Mouse (Mus musculus) cerebellum, adult (tissue): Measurements from ENCODE around the gene Zbtb12.

Experiments
- ATAC-seq: cut with Nextera tagmentation; 2 replicates; pipeline ENCODE4 v1.9.2; 2017; ENCODE audit warnings: mild to moderate bottlenecking, moderate library complexity, mixed read lengths; ENCODE audit not compliant: insufficient number of reproducible peaks, low FRiP score, low TSS enrichment

Gene Zbtb12

GRCm38 (mm10) chr17:34862416-34863081 lies 16.7 kb upstream of the Zbtb12 start, which contains the start of gene Cfb:
Gene Cfb (minus strand): TSS chr17:34862518.
- no peak for ATAC-seq

- ATAC-seq, result no peak
These were observed 13.3 kb upstream of the Zbtb12 start for GRCm38 (mm10) chr17:34865981-34866380.

- ATAC-seq, result no peak
These were observed 5.0 kb upstream of the Zbtb12 start for GRCm38 (mm10) chr17:34874321-34874720.

DNA sequence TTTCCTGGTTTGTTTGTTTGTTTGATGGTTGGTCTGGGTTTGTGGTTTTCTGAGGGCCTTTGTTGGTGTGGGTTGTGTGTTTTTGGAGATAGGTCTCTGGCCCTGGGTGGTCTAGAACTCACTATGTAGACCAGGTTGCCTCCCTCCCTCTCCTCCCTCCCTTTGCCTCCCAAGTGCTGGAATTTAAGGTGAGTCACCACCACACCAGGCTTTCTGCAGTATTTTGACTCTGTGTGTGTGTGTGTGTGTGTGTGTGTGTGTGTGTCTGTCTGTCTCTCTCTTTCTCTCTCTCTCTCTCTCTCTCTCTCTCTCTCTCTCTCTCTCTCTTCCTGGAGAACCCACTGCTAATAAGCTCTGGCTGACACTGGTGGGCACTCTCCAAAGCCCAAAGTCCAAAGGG lies 1.9 kb downstream of the Zbtb12 start:
- ATAC-seq, result no peak

DNA sequence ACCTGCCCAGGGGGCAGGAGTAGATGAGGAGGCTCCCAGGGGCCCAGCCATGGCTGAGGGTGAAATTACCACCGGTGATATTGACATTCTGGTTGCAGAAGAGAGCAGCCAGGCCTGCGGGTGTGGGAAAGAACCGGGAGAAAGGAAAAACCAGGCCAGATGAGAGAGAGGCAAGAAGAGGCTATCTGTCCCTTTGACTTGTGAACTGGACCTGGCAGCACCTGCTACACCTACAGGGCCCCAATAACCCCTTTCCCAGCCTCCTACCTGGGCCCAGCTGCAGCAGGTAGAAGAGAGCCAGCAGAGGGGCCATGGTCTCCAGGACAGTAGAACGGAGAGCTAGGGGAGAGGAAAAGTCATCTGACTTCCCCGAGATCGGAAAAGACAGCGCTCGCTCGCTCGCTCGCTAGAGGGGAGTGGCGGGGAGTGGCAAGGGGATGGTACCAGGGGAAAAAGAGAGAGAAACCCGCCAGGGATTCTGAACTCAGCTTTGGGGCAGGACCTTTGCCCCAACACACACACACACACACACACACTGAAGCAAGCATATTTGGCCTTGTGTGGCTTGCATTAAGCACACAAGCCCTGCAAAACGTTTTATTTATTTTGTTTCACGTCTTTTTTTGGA lies 2.5 kb downstream of the Zbtb12 start, which contains the start of gene Gm20547:
Gene Gm20547 (minus strand): TSS at position 360 of the 628 bp plus-strand sequence.
- ATAC-seq, result no peak

GRCm38 (mm10) chr17:34883332-34883731 lies 4.0 kb downstream of the Zbtb12 start:
- ATAC-seq, result no peak

DNA sequence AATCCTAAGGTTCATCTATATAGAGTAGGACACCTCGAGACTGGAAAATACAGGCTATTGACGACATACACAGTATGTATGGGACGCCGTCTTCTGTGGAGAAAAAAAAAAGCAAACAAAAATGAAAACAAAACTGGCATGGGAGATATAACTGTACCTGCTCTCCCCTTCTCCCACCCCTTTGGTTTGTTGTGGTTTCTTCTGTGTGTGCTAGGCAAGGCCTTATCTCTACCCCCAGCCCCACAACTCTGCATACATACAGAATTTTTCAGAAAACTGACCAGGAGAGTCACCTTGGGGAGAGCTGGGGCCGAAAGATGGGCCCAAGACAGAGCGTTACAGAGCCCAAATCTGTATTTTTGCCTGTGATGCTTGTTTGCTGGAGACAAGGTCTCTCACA lies 5.4 kb downstream of the Zbtb12 start:
- ATAC-seq, result no peak

DNA sequence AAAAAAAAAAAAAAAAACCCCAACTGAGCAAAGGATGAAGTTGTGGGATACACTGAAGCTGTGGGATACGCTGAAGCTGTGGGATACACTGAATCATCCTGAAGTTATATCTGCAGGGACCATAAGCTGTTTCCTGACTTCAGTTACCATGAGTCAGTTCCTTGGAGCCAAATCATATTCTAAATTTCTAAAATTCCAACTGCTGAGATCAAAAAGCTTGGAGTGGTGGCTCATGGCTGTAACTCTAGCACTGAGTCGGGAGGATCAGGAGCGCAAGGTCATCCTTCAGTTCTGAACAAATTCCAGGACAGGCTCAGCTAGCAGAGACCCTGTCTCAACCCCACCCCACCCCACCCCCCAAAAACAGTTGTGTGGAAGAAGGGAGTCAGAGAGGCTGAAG lies 6.3 kb downstream of the Zbtb12 start:
- ATAC-seq, result no peak

GRCm38 (mm10) chr17:34887942-34888341 lies 8.7 kb downstream of the Zbtb12 start:
- ATAC-seq, result no peak

- ATAC-seq, result no peak
These were observed 10.9 kb downstream of the Zbtb12 start for GRCm38 (mm10) chr17:34890074-34890743.

GRCm38 (mm10) chr17:34891377-34891776 lies 12.1 kb downstream of the Zbtb12 start:
- no peak for ATAC-seq

- ATAC-seq, result 0 out of 2 replicates have a peak, but pooled peaks have one; percentile 2
These were observed 14.0 kb downstream of the Zbtb12 start for GRCm38 (mm10) chr17:34893072-34893824.

GRCm38 (mm10) chr17:34894074-34894597 lies 14.9 kb downstream of the Zbtb12 start:
- ATAC-seq, result peak; percentile 72

DNA sequence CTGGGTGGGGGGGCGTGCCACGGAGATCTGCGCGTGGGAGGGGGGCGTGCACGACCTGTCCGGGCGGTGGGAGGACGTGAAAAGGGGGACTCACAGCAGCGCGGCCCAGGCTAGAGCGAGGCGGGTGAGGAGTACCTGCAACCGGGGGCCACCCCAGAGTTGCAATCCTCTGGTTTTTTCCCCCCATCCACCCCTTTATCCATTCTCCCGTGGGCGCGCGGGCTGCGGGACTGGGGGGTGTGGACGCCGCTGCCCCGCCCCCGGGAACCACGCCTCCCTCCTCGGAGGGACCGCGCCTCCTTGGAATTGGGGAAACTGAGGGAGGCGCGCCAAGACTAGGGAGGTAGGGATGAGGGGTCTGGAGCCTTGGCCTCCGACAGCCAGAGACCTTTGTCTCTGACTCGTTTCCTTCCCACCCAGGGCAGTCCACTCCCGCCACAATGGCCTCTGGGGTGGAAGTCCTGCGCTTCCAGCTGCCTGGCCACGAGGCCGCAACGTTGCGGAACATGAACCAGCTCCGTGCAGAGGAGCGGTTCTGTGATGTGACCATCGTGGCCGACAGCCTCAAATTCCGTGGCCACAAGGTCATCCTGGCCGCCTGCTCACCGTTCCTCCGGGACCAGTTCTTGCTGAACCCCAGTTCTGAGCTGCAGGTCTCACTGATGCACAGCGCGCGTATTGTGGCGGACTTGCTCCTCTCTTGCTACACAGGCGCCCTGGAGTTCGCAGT lies 15.7 kb downstream of the Zbtb12 start:
- no peak for ATAC-seq

- no peak for ATAC-seq
These were observed 16.4 kb downstream of the Zbtb12 start for GRCm38 (mm10) chr17:34895724-34896123.

GRCm38 (mm10) chr17:34896366-34896765 lies 17.1 kb downstream of the Zbtb12 start:
- ATAC-seq, result no peak

- no peak for ATAC-seq
These were observed 18.3 kb downstream of the Zbtb12 start for GRCm38 (mm10) chr17:34897373-34898159.

- ATAC-seq, result peak; percentile 34
These were observed 18.9 kb downstream of the Zbtb12 start, which contains the start of the genes C2 and Ehmt2 for GRCm38 (mm10) chr17:34898160-34898586. Gene C2 (minus strand): TSS chr17:34898265. Gene Ehmt2 (plus strand): TSS chr17:34898469.

- no peak for ATAC-seq
These were observed 19.4 kb downstream of the Zbtb12 start for GRCm38 (mm10) chr17:34898706-34899052.
